Mouse (Mus musculus): Measurements from ENCODE around the gene Camk2d. TPM values are rescaled to one million over a fixed set of nuclear protein-coding genes. Genes with fewer than 3 reads are reported as not detected.

Camk2d gene
- total RNA-seq, 2 experiments from 2014 or later: 143 to 185 TPM

DNA sequence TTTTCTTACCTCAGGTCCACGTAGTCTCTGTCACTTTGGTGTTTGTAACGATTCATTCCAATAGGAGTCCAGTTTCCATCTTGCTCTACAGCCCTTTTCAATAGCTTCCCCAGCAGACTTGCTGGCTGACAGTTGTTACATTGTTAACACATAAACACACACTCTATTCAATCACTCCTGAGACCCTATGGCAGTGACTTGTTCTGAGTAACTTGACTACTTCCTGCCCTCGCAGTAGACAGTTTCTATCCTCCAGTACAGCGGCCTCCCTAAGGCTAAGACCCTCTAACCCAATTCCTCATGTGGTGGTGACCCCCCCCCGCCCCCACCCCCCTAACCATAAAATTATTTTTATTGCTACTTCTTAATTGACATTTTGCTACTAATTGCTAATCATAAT lies 13.2 kb downstream of the Camk2d start:
- DNase-seq (ENCODE audit: low spot score in 2 of 2): no peak
- intact Hi-C loops (cut with DNase I): no loop called here

DNA sequence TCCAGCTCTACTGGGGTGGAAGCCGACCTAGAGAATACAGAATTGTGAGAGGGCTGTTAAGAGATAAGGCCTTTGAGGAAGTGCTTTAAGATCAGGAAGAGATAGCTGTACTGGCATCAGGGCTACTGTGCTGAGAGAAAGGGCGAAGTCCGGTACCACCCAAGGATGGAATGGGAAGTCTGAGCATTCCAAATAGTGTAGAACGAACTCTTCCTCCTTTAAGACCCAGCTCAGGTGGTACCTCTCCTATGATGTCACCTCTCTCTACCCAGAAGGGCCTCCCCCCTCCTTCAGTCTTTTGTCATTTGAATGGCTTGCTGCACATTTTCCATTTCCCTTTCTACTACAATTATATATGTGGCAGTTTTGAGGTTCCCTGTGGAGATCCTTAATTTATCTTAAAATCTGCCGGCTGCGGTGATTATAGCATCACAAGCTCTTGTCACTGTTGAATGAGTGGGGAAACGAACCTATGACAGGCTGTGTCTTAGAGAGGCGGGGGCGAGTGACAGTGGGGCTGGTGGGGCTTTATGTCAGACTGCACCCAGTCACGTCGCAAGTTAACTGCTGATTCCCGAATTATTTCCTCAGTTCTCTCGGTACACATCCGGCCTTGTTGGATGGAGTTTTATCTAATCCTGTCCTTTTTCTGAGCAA lies 13.8 kb downstream of the Camk2d start:
- DNase-seq (ENCODE audit: low spot score in 2 of 2): no peak
- intact Hi-C loops (cut with DNase I): no loop called here

DNA sequence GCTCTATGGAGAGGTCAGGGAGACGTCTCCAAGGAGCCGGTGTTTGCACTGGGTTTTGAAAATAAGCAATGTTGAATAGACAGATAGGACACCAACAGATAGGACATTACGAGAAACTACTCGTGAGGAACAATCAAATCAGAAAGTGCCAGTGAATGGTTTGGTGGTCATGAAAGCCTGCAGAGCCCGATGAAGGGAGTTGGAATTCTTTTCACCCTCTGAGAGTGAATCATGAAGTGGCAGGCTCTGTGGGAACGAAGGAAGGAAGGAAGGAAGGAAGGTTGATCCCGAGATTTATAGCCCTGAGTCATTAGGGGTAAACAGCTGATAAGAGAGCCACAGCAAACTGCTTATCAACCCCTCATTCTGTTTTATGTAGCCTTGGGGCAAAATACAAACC lies 15.5 kb downstream of the Camk2d start:
- intact Hi-C loops (cut with DNase I): no loop called here
- DNase-seq (ENCODE audit: low spot score in 2 of 2): no peak

DNA sequence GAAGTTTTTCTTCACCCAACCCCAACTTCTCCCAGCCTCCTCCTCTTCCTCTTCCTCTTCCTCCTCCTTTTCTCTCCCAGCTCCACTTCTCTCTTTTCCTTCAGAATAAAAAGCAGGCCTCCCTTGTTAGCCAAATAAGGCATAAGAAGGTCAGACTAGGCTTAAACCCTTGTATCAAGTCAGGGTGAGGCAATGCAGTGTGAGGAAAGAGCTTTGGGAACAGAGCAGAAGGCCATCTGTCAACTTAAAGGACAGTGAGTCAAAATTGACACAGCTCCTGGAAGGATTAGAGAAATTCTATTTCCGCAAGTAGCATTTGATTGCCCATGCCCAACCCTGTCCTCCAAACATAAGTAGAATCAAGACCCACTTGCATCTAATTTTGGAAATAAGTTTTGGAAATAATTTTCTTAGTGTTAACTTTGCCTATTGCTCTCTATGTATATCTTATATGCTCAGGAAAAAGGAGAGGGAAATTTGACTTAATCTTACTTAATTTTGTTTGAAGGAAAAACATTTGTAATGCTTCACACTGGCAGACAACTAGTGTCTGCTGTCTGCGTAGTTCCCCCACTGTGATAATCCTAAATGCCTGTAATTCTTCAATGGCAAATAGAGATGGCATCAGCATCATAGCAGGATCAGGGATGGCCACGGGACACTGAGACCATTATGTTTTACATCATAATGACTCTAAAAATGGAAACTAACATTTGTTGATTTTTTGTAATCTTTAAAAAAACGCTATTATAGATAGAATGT lies 16.8 kb downstream of the Camk2d start:
- intact Hi-C loops (cut with DNase I): no loop called here
- DNase-seq (ENCODE audit: low spot score in 2 of 2): no peak

GRCm38 (mm10) chr3:126613510-126614128 lies 17.5 kb downstream of the Camk2d start:
- intact Hi-C loops (cut with DNase I): no loop called here

DNA sequence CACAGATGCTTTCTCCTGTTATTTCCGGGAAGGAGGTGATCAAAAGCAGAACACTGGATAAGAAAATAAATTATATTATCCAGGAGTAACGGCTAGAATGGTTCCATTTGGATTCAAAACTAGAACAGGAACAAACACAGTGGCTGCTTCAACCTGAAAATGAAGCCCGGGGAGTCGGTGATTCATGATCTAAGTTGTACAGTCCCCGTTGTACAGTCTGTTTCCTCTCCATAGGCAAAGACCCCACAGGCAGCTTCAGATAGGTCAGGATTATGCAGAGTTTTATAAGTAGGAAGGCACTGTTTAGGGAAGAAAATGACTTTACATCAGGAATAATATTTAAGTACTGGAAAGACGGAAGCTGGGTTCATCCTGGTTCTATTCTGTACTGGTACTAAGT lies 19.2 kb downstream of the Camk2d start:
- no peak for DNase-seq (ENCODE audit: low spot score in 2 of 2)
- intact Hi-C loops (cut with DNase I): no loop called here

More at GRCm38 (mm10) chr3:126613510-126614128, 17.5 kb downstream of the Camk2d start:
- no peak for DNase-seq (ENCODE audit: low spot score in 2 of 2)

- no peak for DNase-seq (ENCODE audit: low spot score in 2 of 2)
- intact Hi-C loops (cut with DNase I): no loop called here
Observed at GRCm38 (mm10) chr3:126620152-126620551, 24.1 kb downstream of the Camk2d start.

GRCm38 (mm10) chr3:126622509-126622908 lies 26.4 kb downstream of the Camk2d start:
- no peak for DNase-seq (ENCODE audit: low spot score in 2 of 2)
- intact Hi-C loops (cut with DNase I): no loop called here

DNA sequence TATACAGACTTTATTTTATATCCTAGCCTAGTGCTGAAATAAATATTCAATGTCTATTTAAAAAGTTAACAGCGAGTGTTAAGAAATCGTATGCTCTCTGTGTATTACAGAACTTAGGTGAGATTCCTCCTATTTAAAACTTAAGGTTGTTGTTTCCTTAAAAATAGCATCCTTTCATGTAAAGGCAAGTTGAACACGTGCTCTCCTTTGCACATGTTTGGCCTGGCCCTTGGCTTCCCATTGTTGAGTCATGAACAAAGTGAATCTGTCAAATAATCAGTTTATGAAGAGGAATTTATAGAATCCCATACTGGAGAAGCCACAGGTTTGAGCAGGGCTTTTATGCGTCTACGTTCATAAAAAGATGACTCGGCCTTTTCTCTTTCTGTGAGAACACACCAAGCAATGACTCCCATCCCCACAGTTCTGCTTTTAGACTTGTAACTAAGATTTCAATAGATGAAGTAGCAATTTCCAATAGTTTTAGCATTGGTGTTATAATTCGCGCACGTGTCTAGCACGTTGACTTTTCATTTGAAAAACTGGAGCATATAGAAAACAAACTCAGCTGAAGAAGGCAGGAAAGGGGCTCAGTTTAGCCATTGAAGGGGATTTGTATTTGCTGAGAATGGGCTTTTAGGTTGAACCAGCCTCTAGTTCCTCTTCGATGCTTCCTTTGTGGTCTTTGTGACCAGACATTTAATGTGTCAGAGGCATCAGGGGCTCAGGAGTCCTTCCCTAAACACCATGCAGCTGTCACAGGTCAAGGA lies 29.1 kb downstream of the Camk2d start:
- intact Hi-C loops (cut with DNase I): no loop called here
- no peak for DNase-seq (ENCODE audit: low spot score in 2 of 2)

GRCm38 (mm10) chr3:126625764-126626040 lies 29.6 kb downstream of the Camk2d start:
- DNase-seq (ENCODE audit: low spot score in 2 of 2): no peak
- intact Hi-C loops (cut with DNase I): no loop called here

- no peak for DNase-seq (ENCODE audit: low spot score in 2 of 2)
- intact Hi-C loops (cut with DNase I): no loop called here
Observed at GRCm38 (mm10) chr3:126627968-126628367, 31.9 kb downstream of the Camk2d start.

DNA sequence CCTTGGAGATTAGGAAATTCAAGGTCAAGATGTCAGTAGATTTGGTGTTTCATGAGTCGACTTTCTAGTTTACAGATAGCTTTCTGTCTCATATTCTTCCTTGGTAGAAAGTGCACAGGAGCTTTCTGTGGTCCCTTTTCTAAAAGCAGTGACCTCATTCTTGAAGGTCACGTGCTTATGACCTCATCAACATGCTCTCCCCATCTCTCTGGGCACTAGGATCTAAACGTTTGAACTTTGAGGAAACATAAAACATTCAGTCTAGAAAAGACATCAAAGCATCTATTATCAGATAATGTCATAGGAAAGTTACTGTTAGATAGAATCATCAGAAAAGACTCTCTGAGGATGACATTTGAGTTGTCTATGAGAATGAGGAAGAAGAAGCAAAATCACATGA lies 32.3 kb downstream of the Camk2d start:
- no peak for DNase-seq (ENCODE audit: low spot score in 2 of 2)
- intact Hi-C loops (cut with DNase I): no loop called here

GRCm38 (mm10) chr3:126629040-126629439 lies 32.9 kb downstream of the Camk2d start:
- intact Hi-C loops (cut with DNase I): no loop called here

DNA sequence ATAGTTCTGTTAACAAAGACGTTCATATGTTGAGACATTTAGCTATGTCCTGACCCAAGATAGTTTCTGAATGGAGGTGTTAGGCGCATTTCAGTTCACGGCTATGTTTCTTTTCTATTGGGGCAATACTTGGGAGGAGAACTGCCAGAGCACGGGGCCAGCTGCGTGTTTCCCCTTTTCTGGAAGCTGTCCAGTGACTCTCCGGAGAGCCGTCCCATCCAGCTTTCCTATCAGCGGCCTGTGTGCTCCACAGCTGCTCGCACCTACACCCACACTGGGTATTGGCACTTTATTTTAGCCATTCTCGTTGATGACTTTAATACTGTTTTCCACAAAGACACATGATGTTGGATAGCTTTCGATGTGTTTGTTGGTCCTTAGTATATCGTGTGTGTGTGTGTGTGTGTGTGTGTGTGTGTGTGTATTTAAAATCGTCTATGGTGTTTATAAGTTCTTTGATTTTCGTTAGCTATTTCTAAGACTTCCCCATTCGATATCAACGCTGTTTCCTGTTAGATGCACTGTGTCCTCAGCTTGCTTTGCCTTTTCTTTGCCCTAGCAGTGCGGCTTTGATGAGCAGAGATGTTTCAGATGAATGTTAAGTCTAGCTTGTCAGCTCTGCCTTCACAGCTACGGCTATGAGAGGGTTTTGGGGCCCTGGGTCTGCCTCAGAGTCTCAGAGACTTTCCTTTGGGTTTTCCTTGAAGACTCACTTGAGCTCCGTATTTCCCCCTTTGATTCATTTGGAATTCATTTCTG lies 34.2 kb downstream of the Camk2d start:
- no peak for DNase-seq (ENCODE audit: low spot score in 2 of 2)
- intact Hi-C loops (cut with DNase I): no loop called here

More at GRCm38 (mm10) chr3:126629040-126629439, 32.9 kb downstream of the Camk2d start:
- DNase-seq (ENCODE audit: low spot score in 2 of 2): no peak

DNA sequence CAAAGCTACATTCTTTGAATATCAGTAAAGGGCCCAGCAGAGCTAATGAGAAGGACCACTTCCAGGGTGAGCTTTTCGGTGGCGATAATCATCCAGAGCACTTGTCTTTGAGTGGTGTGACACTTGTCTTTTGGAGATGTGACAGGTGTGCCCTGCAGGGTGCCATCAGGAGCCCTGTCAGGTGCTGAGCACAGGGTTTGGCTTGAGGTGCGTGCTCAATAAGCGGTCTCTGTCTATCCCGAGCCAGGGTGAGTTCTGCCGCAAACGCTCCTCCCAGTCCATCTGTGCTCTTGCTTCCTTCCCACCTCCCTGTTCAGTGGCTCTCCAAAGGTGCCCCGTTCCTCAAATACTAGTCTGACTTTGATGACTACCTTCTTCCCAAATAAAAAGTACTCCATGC lies 35.5 kb downstream of the Camk2d start:
- no peak for DNase-seq (ENCODE audit: low spot score in 2 of 2)
- intact Hi-C loops (cut with DNase I): no loop called here

GRCm38 (mm10) chr3:126632580-126632979 lies 36.5 kb downstream of the Camk2d start:
- intact Hi-C loops (cut with DNase I): no loop called here
- DNase-seq (ENCODE audit: low spot score in 2 of 2): no peak

DNA sequence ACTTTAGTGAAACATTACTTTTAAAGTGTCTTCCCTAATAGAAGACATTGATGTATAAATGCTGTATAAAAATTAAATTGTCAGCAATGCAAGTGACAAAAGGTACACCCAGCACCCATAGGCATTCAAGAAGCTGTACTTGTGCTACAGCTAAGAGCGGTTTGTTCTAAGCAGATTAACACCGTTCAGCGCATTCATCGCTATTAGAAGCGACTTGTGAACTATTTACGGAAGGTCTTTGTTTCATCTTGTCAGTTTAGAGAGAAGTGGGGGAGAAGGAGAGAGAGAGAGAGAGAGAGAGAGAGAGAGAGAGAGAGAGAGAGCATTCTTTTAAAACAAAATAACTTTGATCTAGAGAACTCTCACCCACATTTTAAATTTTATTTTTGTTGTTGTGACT lies 38.1 kb downstream of the Camk2d start:
- intact Hi-C loops (cut with DNase I): no loop called here
- no peak for DNase-seq (ENCODE audit: low spot score in 2 of 2)

GRCm38 (mm10) chr3:126638259-126638658 lies 42.2 kb downstream of the Camk2d start:
- intact Hi-C loops (cut with DNase I): no loop called here
- DNase-seq (ENCODE audit: low spot score in 2 of 2): no peak

GRCm38 (mm10) chr3:126639098-126639513 lies 43.0 kb downstream of the Camk2d start:
- no peak for DNase-seq (ENCODE audit: low spot score in 2 of 2)

More at GRCm38 (mm10) chr3:126639098-126639513, 43.0 kb downstream of the Camk2d start:
- intact Hi-C loops (cut with DNase I): no loop called here

Data from left cerebral cortex, postnatal 36 days (tissue).